Mouse (Mus musculus) bone marrow macrophage, adult 2 months (primary cell): Measurements from ENCODE around the gene Ywhah. TPM values are rescaled to one million over a fixed set of nuclear protein-coding genes. Genes with fewer than 3 reads are reported as not detected.

Source experiments
- H3K27ac ChIP-seq: 2 replicates; pipeline ENCODE4 v1.5.1; 2012; ENCODE audit warnings: low read depth, low read length; ENCODE audit not compliant: insufficient read depth
- H3K4me1 ChIP-seq: 2 replicates; pipeline ENCODE4 v1.6.1; 2012; ENCODE audit warnings: low read length; ENCODE audit not compliant: control insufficient read depth, insufficient read depth
- H3K4me3 ChIP-seq: 2 replicates; pipeline ENCODE4 v1.5.1; 2012; ENCODE audit warnings: mild to moderate bottlenecking, low read length, moderate library complexity; ENCODE audit not compliant: insufficient read depth
- CTCF ChIP-seq: IDR thresholded peaks from 2 replicates; pipeline ENCODE4 v1.5.1; 2012; ENCODE audit warnings: low read depth, mild to moderate bottlenecking, low read length, moderate library complexity
- POLR2A ChIP-seq: IDR thresholded peaks from 2 replicates; pipeline ENCODE4 v1.6.1; 2012; ENCODE audit warnings: mild to moderate bottlenecking, low read depth, low read length, borderline replicate concordance
- polyA plus RNA-seq: library from polyadenylated mRNA; stranded (reverse); fragments of >200 nt; gene quantifications from 2 replicates; pipeline ENCODE4 v1.2.4, GENCODE M21; 2012; ENCODE audit not compliant: missing spikeins, insufficient read depth, insufficient read length

Gene Ywhah
- polyA plus RNA-seq, 1 experiment: 507 TPM

DNA sequence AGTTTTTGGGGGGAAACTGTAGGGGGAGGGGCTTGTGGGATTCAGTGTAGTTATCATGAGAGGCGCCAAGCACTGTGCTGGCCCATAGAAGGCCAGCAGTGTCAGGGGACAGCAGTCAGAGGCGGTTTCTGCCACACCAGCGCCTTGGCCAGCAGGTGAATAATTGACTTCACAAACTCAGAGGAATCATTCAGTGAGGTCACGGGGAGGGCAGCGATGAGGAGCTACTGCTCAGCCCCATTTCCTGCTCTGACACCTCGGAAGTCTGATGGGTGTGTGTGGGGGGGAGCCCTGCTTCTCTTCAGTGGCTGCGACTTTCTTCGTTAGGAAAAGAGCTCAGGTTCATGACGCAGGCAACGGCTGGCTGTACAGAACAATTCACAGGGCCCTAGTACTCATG, 24.8 kb downstream of the Ywhah start:
- no peaks in the 10 kb centered on the region for H3K4me1 ChIP-seq
- H3K27ac ChIP-seq: no peak overlapping the region
- H3K4me3 ChIP-seq: no peak overlapping the region
- no peak for TF ChIP-seq CTCF
- TF ChIP-seq POLR2A: no peak

- H3K4me3 ChIP-seq: no peak overlapping the region
- no peak for TF ChIP-seq CTCF
- no peak for TF ChIP-seq POLR2A
- no peak overlapping the region for H3K27ac ChIP-seq
- no peaks in the 10 kb centered on the region for H3K4me1 ChIP-seq
Observed at GRCm38 (mm10) chr5:33044636-33045315, 26.2 kb downstream of the Ywhah start.

DNA sequence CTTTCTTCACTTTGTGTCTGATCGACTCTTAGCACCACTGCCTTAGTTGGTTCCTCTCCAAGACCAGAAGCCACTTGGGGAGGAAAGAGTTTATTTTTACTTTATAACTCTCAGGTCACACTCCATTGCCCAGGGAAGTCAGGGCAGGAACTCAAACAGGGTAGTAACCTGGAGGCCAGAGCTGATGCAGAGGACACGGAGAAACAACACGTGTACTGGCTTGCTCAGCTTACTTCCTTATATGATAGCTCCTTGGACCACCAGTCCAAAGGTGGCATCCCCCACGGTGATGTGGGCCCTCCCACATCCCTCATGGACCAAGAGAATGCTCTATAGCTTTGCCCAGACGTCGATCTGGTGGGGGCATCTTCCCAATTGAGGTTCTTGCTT, 26.7 kb downstream of the Ywhah start:
- no peaks in the 10 kb centered on the region for H3K4me1 ChIP-seq
- no peak overlapping the region for H3K4me3 ChIP-seq
- TF ChIP-seq POLR2A (no peak), CTCF (no peak)
- no peak overlapping the region for H3K27ac ChIP-seq

- H3K4me3 ChIP-seq: no peak overlapping the region
Observed at GRCm38 (mm10) chr5:33052849-33053582, 34.4 kb downstream of the Ywhah start.

GRCm38 (mm10) chr5:33056126-33056765, 37.6 kb downstream of the Ywhah start:
- TF ChIP-seq CTCF: no peak
- TF ChIP-seq POLR2A: no peak

More at GRCm38 (mm10) chr5:33052849-33053582, 34.4 kb downstream of the Ywhah start:
- H3K27ac ChIP-seq: no peak overlapping the region
- no peaks in the 10 kb centered on the region for H3K4me1 ChIP-seq
- TF ChIP-seq CTCF (no peak), POLR2A (no peak)

GRCm38 (mm10) chr5:33070071-33070470, 51.5 kb downstream of the Ywhah start:
- TF ChIP-seq CTCF: no peak
- TF ChIP-seq POLR2A: no peak
- no peaks in the 10 kb centered on the region for H3K4me1 ChIP-seq
- H3K27ac ChIP-seq: no peak overlapping the region
- H3K4me3 ChIP-seq: no peak overlapping the region

More at GRCm38 (mm10) chr5:33056126-33056765, 37.6 kb downstream of the Ywhah start:
- no peak overlapping the region for H3K4me3 ChIP-seq
- H3K4me1 ChIP-seq: no peaks in the 10 kb centered on the region
- H3K27ac ChIP-seq: no peak overlapping the region

- H3K4me3 ChIP-seq: no peak overlapping the region
- H3K27ac ChIP-seq: no peak overlapping the region
- TF ChIP-seq CTCF (no peak), POLR2A (no peak)
- H3K4me1 ChIP-seq: peaks cover 6% of the 10 kb centered on the region; the same call in 1 of the 2 replicates
Observed at GRCm38 (mm10) chr5:33076490-33077191, 58.0 kb downstream of the Ywhah start.

Other genes with a start within 250 kb of the Ywhah start
- 103 and 109 TPM in 2 replicates for gene Pisd, start 233.2 kb upstream of the Ywhah start, polyA plus RNA-seq
- not detected in 2 replicates for gene Gm20671, start 191.7 kb upstream of the Ywhah start, polyA plus RNA-seq
- gene Prr14l, start 164.6 kb upstream of the Ywhah start, polyA plus RNA-seq: 20.8 and 27.5 TPM in 2 replicates
- 16.7 and 21.0 TPM in 2 replicates for gene Depdc5, start 155.1 kb upstream of the Ywhah start, polyA plus RNA-seq
- not detected in 2 replicates for gene Slc5a1, start 85.4 kb downstream of the Ywhah start, polyA plus RNA-seq
- not detected in 2 replicates for gene Spon2, start 199.6 kb downstream of the Ywhah start, polyA plus RNA-seq